Mouse (Mus musculus) small intestine, adult 2 months (tissue): ENCODE data around the gene Gm21958. TPM values are rescaled to one million over a fixed set of nuclear protein-coding genes. Genes with fewer than 3 reads are reported as not detected.

Experiments
- H3K27ac ChIP-seq: fragments of 200-500 bp; 2 replicates; pipeline ENCODE4 v1.5.1; 2012; ENCODE audit warnings: low read depth, low read length, control low read depth, inconsistent platforms; ENCODE audit not compliant: insufficient read depth
- H3K27me3 ChIP-seq: fragments of 200-500 bp; 2 replicates; pipeline ENCODE4 v1.6.1; 2012; ENCODE audit warnings: mild to moderate bottlenecking, moderate library complexity, low read length, inconsistent platforms; ENCODE audit not compliant: control insufficient read depth, insufficient read depth
- H3K36me3 ChIP-seq: fragments of 200-500 bp; 2 replicates; pipeline ENCODE4 v1.6.1; 2012; ENCODE audit warnings: mild to moderate bottlenecking, low read length, control low read depth, inconsistent platforms; ENCODE audit not compliant: control insufficient read depth, insufficient read depth
- H3K4me1 ChIP-seq: fragments of 200-500 bp; 2 replicates; pipeline ENCODE4 v1.6.1; 2012; ENCODE audit warnings: low read length, inconsistent platforms, mixed read lengths; ENCODE audit not compliant: control insufficient read depth, insufficient read depth, insufficient read length
- H3K4me3 ChIP-seq: fragments of 200-500 bp; 2 replicates; pipeline ENCODE4 v1.5.1; 2012; ENCODE audit warnings: low read depth, mild to moderate bottlenecking, control low read depth, inconsistent platforms, low read length, moderate library complexity
- CTCF ChIP-seq: fragments of 200-500 bp; IDR thresholded peaks from 2 replicates; pipeline ENCODE4 v1.5.1; 2012; ENCODE audit warnings: low read depth, mild to moderate bottlenecking, control low read depth, inconsistent platforms, low read length, moderate library complexity, mixed read lengths; ENCODE audit not compliant: insufficient replicate concordance, insufficient read length; ENCODE audit errors: extremely low read depth
- POLR2A ChIP-seq: fragments of 200-500 bp; IDR thresholded peaks from 2 replicates; pipeline ENCODE4 v1.6.1; 2012; ENCODE audit warnings: low read depth, mild to moderate bottlenecking, control low read depth, inconsistent platforms, low read length, moderate library complexity
- WGBS: fragments of 180-500 bp; shearing (Covaris S2); methylation state at CpG from one replicate; pipeline ENCODE4 v1.1.7; 2018; 5-methylcytosine and 5-hydroxymethylcytosine counted together
- polyA plus RNA-seq: library from polyadenylated mRNA; depleted of rRNA; stranded (reverse); fragments of >200 nt; gene quantifications from 2 replicates; pipeline ENCODE4 v1.2.3, GENCODE M21; 2012; rRNA removed

Gene Gm21958
- polyA plus RNA-seq, 1 experiment, result not detected

DNA sequence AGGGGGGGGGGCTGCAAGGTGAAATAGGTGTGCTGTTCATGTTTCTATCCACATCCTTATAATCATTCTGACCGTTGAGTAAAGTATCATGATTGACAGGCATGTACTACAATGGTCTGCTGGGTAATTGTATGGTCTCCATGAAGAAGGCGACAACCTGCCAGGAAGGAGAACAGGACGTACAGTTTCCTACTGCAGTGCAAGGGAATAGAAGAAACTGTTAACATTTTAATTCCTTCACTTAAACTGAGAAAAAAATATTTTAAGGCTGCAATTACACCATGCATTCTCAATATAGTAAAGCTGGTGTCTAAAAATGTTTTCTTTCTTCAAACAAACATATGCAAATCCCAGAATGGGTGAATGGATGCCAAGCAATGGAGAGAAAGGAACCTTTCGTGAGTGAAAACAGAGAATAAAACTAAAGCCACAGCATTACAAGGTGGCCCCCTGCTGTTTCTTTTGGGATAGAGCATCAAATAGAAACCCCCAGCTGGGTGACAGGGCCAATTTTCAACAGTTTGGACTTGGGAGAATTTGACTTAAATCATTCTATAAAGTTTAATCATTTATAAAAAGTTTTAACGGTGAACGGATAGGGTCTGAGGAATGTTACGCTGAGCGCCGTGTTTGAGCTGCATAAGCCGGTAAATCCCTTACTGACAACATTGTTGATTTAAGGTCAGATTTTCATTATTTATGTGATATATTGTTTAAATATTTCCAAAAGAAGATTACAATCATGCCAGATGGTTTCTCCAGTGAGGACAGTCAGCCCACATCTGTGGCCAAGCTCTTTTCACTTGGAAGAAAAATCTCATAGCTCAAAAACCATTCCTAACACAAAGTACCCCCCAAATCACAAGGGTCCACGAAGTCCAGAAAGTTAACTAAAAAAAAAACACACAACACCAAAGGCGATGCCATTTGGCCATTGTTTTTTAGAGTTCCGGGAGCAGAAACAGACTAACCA, 41.3 kb downstream of the Gm21958 start:
- Histone ChIP-seq H3K4me1 (no peaks in the 10 kb centered on the region), H3K27me3 (no peaks in the 10 kb centered on the region), H3K36me3 (no peaks in the 10 kb centered on the region), H3K27ac (no peak overlapping the region), H3K4me3 (no peak overlapping the region)
- TF ChIP-seq POLR2A (no peak), CTCF (no peak)
- 48% methylated on average over 13 of the region's 13 CpGs for WGBS

DNA sequence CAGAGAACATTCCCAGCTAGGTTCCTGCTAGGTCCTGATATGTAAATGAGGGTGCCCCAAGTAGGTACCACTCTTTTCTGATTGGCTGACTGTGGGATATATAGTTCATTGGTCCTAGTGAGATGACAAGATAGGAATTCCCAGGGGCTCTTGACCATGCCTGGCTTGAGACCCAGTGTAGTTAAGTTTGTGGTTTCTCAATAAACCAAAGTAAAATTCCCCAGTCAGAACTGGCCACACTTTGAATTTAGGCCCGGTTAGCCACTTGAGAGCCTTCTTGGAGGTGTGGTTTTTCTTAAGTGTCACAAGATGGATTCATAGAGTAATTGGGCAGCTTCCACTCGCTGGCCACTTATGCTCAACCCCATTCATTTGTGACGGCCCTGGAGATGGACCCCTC, 42.0 kb downstream of the Gm21958 start:
- 65% methylated on average over 3 of the region's 3 CpGs for WGBS
- Histone ChIP-seq H3K4me1 (no peaks in the 10 kb centered on the region), H3K4me3 (no peak overlapping the region), H3K27ac (no peak overlapping the region), H3K36me3 (no peaks in the 10 kb centered on the region), H3K27me3 (no peaks in the 10 kb centered on the region)
- no peak for TF ChIP-seq CTCF
- no peak for TF ChIP-seq POLR2A

DNA sequence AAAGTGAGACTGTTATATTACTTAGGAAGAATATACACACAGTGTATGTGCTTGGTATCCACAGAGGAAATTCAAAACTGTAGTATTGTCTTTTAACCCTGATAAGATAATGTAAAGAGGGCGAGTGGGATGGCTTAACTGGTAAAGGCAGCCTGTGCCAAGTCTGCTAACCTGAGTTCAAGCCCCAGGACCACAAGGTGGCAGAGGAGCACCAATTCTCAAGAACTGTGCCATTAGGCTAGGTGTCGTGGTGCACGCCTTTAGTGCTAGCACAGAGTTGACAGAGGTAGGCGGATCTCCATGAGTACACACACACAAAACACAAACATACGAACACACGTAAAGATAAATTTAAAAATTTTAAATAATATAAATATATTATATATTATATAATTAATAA, 44.6 kb downstream of the Gm21958 start:
- TF ChIP-seq CTCF, result peak; percentile 43; the same call in 1 of the 2 replicates
- no peak for TF ChIP-seq POLR2A
- Histone ChIP-seq H3K27me3 (no peaks in the 10 kb centered on the region), H3K4me3 (no peak overlapping the region), H3K36me3 (no peaks in the 10 kb centered on the region), H3K4me1 (no peaks in the 10 kb centered on the region), H3K27ac (no peak overlapping the region)
- 71% methylated on average over 6 of the region's 6 CpGs for WGBS

DNA sequence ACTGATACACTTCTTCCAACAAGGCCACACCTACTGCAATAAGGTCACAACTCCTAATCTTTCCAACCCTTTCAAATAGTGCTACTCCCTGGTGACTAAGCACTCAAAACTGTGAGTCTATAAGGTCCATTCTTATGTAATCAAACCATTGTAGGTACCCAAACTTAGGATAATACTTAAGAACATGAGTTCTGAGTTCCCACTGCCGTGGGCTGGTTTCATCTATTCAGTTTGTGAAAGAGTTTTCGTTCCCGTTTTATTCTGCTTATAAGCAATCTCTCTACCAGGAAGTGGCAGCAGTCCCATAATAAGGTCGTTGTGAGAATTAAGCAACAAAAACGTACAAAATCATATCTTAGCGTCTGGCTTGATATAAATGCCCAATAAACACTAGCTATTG, 45.4 kb downstream of the Gm21958 start:
- WGBS, result 44% methylated on average over 6 of the region's 6 CpGs
- H3K4me1 ChIP-seq, result no peaks in the 10 kb centered on the region
- H3K27me3 ChIP-seq, result no peaks in the 10 kb centered on the region
- TF ChIP-seq CTCF, result no peak
- no peak for TF ChIP-seq POLR2A
- no peak overlapping the region for H3K27ac ChIP-seq
- no peaks in the 10 kb centered on the region for H3K36me3 ChIP-seq
- no peak overlapping the region for H3K4me3 ChIP-seq

- H3K4me1 ChIP-seq, result no peaks in the 10 kb centered on the region
- H3K27ac ChIP-seq, result no peak overlapping the region
- no peaks in the 10 kb centered on the region for H3K27me3 ChIP-seq
- H3K36me3 ChIP-seq, result no peaks in the 10 kb centered on the region
- 83% methylated on average over 3 of the region's 3 CpGs for WGBS
- TF ChIP-seq CTCF (no peak), POLR2A (no peak)
- H3K4me3 ChIP-seq, result no peak overlapping the region
Measured at GRCm38 (mm10) chr3:54668141-54668540, 46.0 kb downstream of the Gm21958 start.

Other genes starting within 250 kb of the Gm21958 start
- 13.4 and 31.3 TPM in 2 replicates for gene Supt20, start 21.5 kb downstream of the Gm21958 start, polyA plus RNA-seq
- 4.5 and 8.5 TPM in 2 replicates for gene Exosc8, start 21.0 kb upstream of the Gm21958 start, polyA plus RNA-seq
- gene Alg5, start 21.2 kb upstream of the Gm21958 start, polyA plus RNA-seq, result 5.3 and 9.5 TPM in 2 replicates
- gene Smad9, start 41.2 kb upstream of the Gm21958 start, polyA plus RNA-seq, result 1.1 and 1.3 TPM in 2 replicates
- gene Rfxap, start 93.4 kb upstream of the Gm21958 start, polyA plus RNA-seq, result 16.7 and 31.0 TPM in 2 replicates
- gene Sertm1, start 201.5 kb upstream of the Gm21958 start, polyA plus RNA-seq, result 1.2 and 2.1 TPM in 2 replicates